ENCODE assay signal across 12 mouse cellular contexts in genomic region chr2:167745409-167745808, GRCm38 (mm10). TPM values are rescaled to one million over a fixed set of nuclear protein-coding genes. Genes with fewer than 3 reads are reported as not detected.
DNase-seq lines count a peak whose midpoint lies in the region; ATAC-seq and TF ChIP-seq lines count a peak whose summit lies in the region.
"Had no signal": no experiment of that assay in that cellular context is flagged by ENCODE, and none has a peak within 500 bp of the region (broad histone marks: within the 10 kb centered on the region; RNA-seq: fewer than 3 reads in every experiment).

No protein-coding gene starts in this region.

- 0 out of 2 replicates have a peak, but pooled peaks have one; percentile 19 for ATAC-seq in heart, postnatal 0 days (ENCODE audit: insufficient read depth, low read depth)
- ATAC-seq in midbrain, embryonic 13.5 days: 0 out of 2 replicates have a peak, but pooled peaks have one; percentile 27
- no peak for ATAC-seq in midbrain, embryonic 15.5 days (replicated peaks)
- peak; percentile 20; the same call in 1 of the 2 replicates for ATAC-seq in embryonic facial prominence, embryonic 15.5 days (ENCODE audit: insufficient number of reproducible peaks, low FRiP score, low TSS enrichment, low read depth)
- no peak for ATAC-seq in midbrain, embryonic 14.5 days (ENCODE audit: low FRiP score, low TSS enrichment)
- ATAC-seq: intestine, embryonic 16.5 days; Patski had no signal

- H3K27ac ChIP-seq in heart, postnatal 0 days (ENCODE audit: low read depth): no peak overlapping the region
- H3K27ac ChIP-seq in midbrain, embryonic 13.5 days: no peak overlapping the region
- H3K27ac ChIP-seq in midbrain, embryonic 15.5 days: no peak overlapping the region
- 0 out of 2 replicates have a peak overlapping the region, but pooled peaks have one; percentile 22 for H3K27ac ChIP-seq in embryonic facial prominence, embryonic 15.5 days (replicated peaks)
- H3K27ac ChIP-seq in midbrain, embryonic 14.5 days (replicated peaks; ENCODE audit: low read depth, low read length): no peak overlapping the region
- H3K27ac ChIP-seq: neural tube, embryonic 12.5 days had no signal

- H3K4me3 ChIP-seq in heart, postnatal 0 days (ENCODE audit: low read depth, low read length): no peak overlapping the region
- H3K4me3 ChIP-seq in midbrain, embryonic 13.5 days (replicated peaks): no peak overlapping the region
- H3K4me3 ChIP-seq in midbrain, embryonic 15.5 days: no peak overlapping the region
- H3K4me3 ChIP-seq in embryonic facial prominence, embryonic 15.5 days (replicated peaks): no peak overlapping the region
- H3K4me3 ChIP-seq in midbrain, embryonic 14.5 days (replicated peaks; ENCODE audit: low read depth, low read length): no peak overlapping the region
- H3K4me3 ChIP-seq: neural tube, embryonic 12.5 days had no signal

- WGBS in heart, postnatal 0 days: 85% methylated on average over 6 of the region's 6 CpGs
- 68% methylated on average over 6 of the region's 6 CpGs for WGBS in midbrain, embryonic 13.5 days
- WGBS in midbrain, embryonic 15.5 days: 67% methylated on average over 6 of the region's 6 CpGs
- WGBS in embryonic facial prominence, embryonic 15.5 days: 35% methylated on average over 6 of the region's 6 CpGs
- WGBS in midbrain, embryonic 14.5 days: 63% methylated on average over 6 of the region's 6 CpGs

- no peaks in the 10 kb centered on the region; the same call in 1 of the 2 replicates for H3K4me1 ChIP-seq in heart, postnatal 0 days (ENCODE audit: control insufficient read depth, insufficient read depth)
- peaks cover 17% of the 10 kb centered on the region for H3K4me1 ChIP-seq in midbrain, embryonic 13.5 days (replicated peaks)
- no peaks in the 10 kb centered on the region for H3K4me1 ChIP-seq in midbrain, embryonic 15.5 days
- peaks cover 46% of the 10 kb centered on the region for H3K4me1 ChIP-seq in embryonic facial prominence, embryonic 15.5 days
- H3K4me1 ChIP-seq in midbrain, embryonic 14.5 days (ENCODE audit: control insufficient read depth, insufficient read depth, low read length): no peaks in the 10 kb centered on the region

- H3K27me3 ChIP-seq in heart, postnatal 0 days (ENCODE audit: control insufficient read depth, insufficient read depth, low read length): no peaks in the 10 kb centered on the region
- H3K27me3 ChIP-seq in midbrain, embryonic 13.5 days: no peaks in the 10 kb centered on the region
- no peaks in the 10 kb centered on the region for H3K27me3 ChIP-seq in midbrain, embryonic 15.5 days (replicated peaks)
- no peaks in the 10 kb centered on the region for H3K27me3 ChIP-seq in embryonic facial prominence, embryonic 15.5 days
- H3K27me3 ChIP-seq in midbrain, embryonic 14.5 days (ENCODE audit: control insufficient read depth, insufficient read depth, low read length): no peaks in the 10 kb centered on the region
- H3K27me3 ChIP-seq: neural tube, embryonic 12.5 days; Patski had no signal

- no peak overlapping the region for H3K9ac ChIP-seq in heart, postnatal 0 days (replicated peaks; ENCODE audit: low read depth, low read length)
- H3K9ac ChIP-seq in midbrain, embryonic 13.5 days (replicated peaks): no peak overlapping the region
- H3K9ac ChIP-seq in midbrain, embryonic 15.5 days: no peak overlapping the region
- no peak overlapping the region for H3K9ac ChIP-seq in embryonic facial prominence, embryonic 15.5 days
- no peak overlapping the region for H3K9ac ChIP-seq in midbrain, embryonic 14.5 days (replicated peaks; ENCODE audit: low read length)
- H3K9ac ChIP-seq: neural tube, embryonic 12.5 days had no signal

- DNase-seq in heart, postnatal 0 days (ENCODE audit: low spot score): no peak
- no peak for DNase-seq in heart, postnatal 4 days
- peak; percentile 20 for DNase-seq in midbrain, embryonic 14.5 days
- no peak for DNase-seq in adrenal gland, postnatal 10 days
- no peak for DNase-seq in adrenal gland, postnatal 36 days
- DNase-seq: right cerebral cortex, adult 18-20 months had no signal

- no peaks in the 10 kb centered on the region for H3K9me3 ChIP-seq in heart, postnatal 0 days (replicated peaks; ENCODE audit: control insufficient read depth, low read length)
- no peaks in the 10 kb centered on the region for H3K9me3 ChIP-seq in midbrain, embryonic 13.5 days
- no peaks in the 10 kb centered on the region for H3K9me3 ChIP-seq in midbrain, embryonic 15.5 days
- no peaks in the 10 kb centered on the region for H3K9me3 ChIP-seq in embryonic facial prominence, embryonic 15.5 days (replicated peaks)
- H3K9me3 ChIP-seq in midbrain, embryonic 14.5 days (ENCODE audit: control insufficient read depth, low read length): no peaks in the 10 kb centered on the region
- H3K9me3 ChIP-seq: neural tube, embryonic 12.5 days had no signal

- TF ChIP-seq EP300 in heart, postnatal 0 days (IDR thresholded peaks at IDR 0.05; ENCODE audit: low read depth): no peak

- H3K4me2 ChIP-seq in heart, postnatal 0 days (ENCODE audit: low read depth, low read length): no peak overlapping the region
- H3K4me2 ChIP-seq in midbrain, embryonic 13.5 days (replicated peaks): no peak overlapping the region
- H3K4me2 ChIP-seq in midbrain, embryonic 15.5 days: no peak overlapping the region
- H3K4me2 ChIP-seq in embryonic facial prominence, embryonic 15.5 days (replicated peaks): no peak overlapping the region
- H3K4me2 ChIP-seq in midbrain, embryonic 14.5 days (ENCODE audit: low read length): no peak overlapping the region
- H3K4me2 ChIP-seq: neural tube, embryonic 12.5 days had no signal

- TF ChIP-seq CTCF in heart, postnatal 0 days (IDR thresholded peaks at IDR 0.05; ENCODE audit: low read depth): no peak

- H3K36me3 ChIP-seq in heart, postnatal 0 days (replicated peaks; ENCODE audit: control insufficient read depth, insufficient read depth, low read length): no peaks in the 10 kb centered on the region
- no peaks in the 10 kb centered on the region for H3K36me3 ChIP-seq in midbrain, embryonic 13.5 days
- H3K36me3 ChIP-seq in midbrain, embryonic 15.5 days (replicated peaks): no peaks in the 10 kb centered on the region
- no peaks in the 10 kb centered on the region for H3K36me3 ChIP-seq in embryonic facial prominence, embryonic 15.5 days
- no peaks in the 10 kb centered on the region for H3K36me3 ChIP-seq in midbrain, embryonic 14.5 days (ENCODE audit: control insufficient read depth, insufficient read depth, low read length)
- H3K36me3 ChIP-seq: neural tube, embryonic 12.5 days had no signal

RNA-seq across cellular contexts. Expression of gene Tmem189, which starts 55.8 kb away (rescaled TPM):
- total RNA-seq in heart, postnatal 0 days (2014; rRNA removed; ENCODE audit: low replicate concordance): 76.8 and 84.3 TPM in 2 replicates
- 37.6 and 39.3 TPM in 2 replicates for polyA plus RNA-seq in heart, postnatal 0 days (2015; fragmentation: Nextera tagmentation; extraction: Ambion mirVana)
- 10 to 100 TPM; 41.1 to 41.6 TPM for total RNA-seq in heart, postnatal 4 days (2021)
- 27.1 and 28.0 TPM in 2 replicates for polyA plus RNA-seq in midbrain, embryonic 13.5 days (2015; fragmentation: Nextera tagmentation; extraction: Ambion mirVana)
- polyA plus RNA-seq in midbrain, embryonic 15.5 days (2015; fragmentation: Nextera tagmentation; extraction: Ambion mirVana): 33.4 and 37.9 TPM in 2 replicates
- polyA plus RNA-seq in embryonic facial prominence, embryonic 15.5 days (2015; fragmentation: Nextera tagmentation; extraction: Ambion mirVana): 43.7 and 44.3 TPM in 2 replicates
- 28.8 and 29.9 TPM in 2 replicates for polyA plus RNA-seq in midbrain, embryonic 14.5 days (2014; fragmentation: Nextera tagmentation; extraction: Ambion mirVana)
- 10 to 100 TPM; 31.2 to 33.5 TPM for total RNA-seq in adrenal gland, postnatal 10 days (2021)
- 10 to 100 TPM; 27.2 to 34.3 TPM for total RNA-seq in adrenal gland, postnatal 36 days (2021)

RNA-seq across cellular contexts. Expression of gene Cebpb, which starts 56.7 kb away (rescaled TPM):
- 43.5 and 50.8 TPM in 2 replicates for total RNA-seq in heart, postnatal 0 days (2014; rRNA removed; ENCODE audit: low replicate concordance)
- 4.9 and 5.8 TPM in 2 replicates for polyA plus RNA-seq in heart, postnatal 0 days (2015; fragmentation: Nextera tagmentation; extraction: Ambion mirVana)
- 10 to 100 TPM; 15.9 to 16.6 TPM for total RNA-seq in heart, postnatal 4 days (2021)
- polyA plus RNA-seq in midbrain, embryonic 13.5 days (2015; fragmentation: Nextera tagmentation; extraction: Ambion mirVana): 0.20 TPM in 1 of 2 replicates, not detected in the other
- 1.3 and 2.0 TPM in 2 replicates for polyA plus RNA-seq in midbrain, embryonic 15.5 days (2015; fragmentation: Nextera tagmentation; extraction: Ambion mirVana)
- 41.9 and 42.0 TPM in 2 replicates for polyA plus RNA-seq in embryonic facial prominence, embryonic 15.5 days (2015; fragmentation: Nextera tagmentation; extraction: Ambion mirVana)
- 1.4 TPM in 2 replicates for polyA plus RNA-seq in midbrain, embryonic 14.5 days (2014; fragmentation: Nextera tagmentation; extraction: Ambion mirVana)
- total RNA-seq in adrenal gland, postnatal 10 days (2021): 100 to 1,000 TPM; 269 to 439 TPM
- 100 to 1,000 TPM; 357 to 631 TPM for total RNA-seq in adrenal gland, postnatal 36 days (2021)

Comparison
In these comparisons a context has a peak if more than half of its experiments do, and no peak if none do; other contexts are left out.
1. ATAC-seq: peak in heart, postnatal 0 days (single experiment), midbrain, embryonic 13.5 days (single experiment) and embryonic facial prominence, embryonic 15.5 days (single experiment); none in midbrain, embryonic 15.5 days (single experiment) and midbrain, embryonic 14.5 days (single experiment).